Mouse (Mus musculus): ENCODE results near the gene Thtpa.

GRCm38 (mm10) chr14:55146829-55147401, 52.3 kb downstream of the Thtpa start:
- TF ChIP-seq EP300 (optimal IDR thresholded peaks at IDR 0.05) (no peak), CTCF (IDR thresholded peaks at IDR 0.05; ENCODE audit: low read depth) (no peak)

Measured in stomach, postnatal 0 days (tissue).